Mouse (Mus musculus): ENCODE results near the gene Spcs2. TPM values are rescaled to one million over a fixed set of nuclear protein-coding genes. Genes with fewer than 3 reads are reported as not detected.

Gene Spcs2
- polyA plus RNA-seq (2012; rRNA removed): 57.3 and 70.9 TPM in 2 replicates

GRCm38 (mm10) chr7:99863362-99863761 lies at the start of gene Spcs2:
Gene Spcs2 (minus strand): TSS chr7:99863462.
- DNase-seq (ENCODE audit: low spot score): no peak

GRCm38 (mm10) chr7:99911038-99911437 lies 47.8 kb upstream of the Spcs2 start:
- DNase-seq (ENCODE audit: low spot score): no peak

GRCm38 (mm10) chr7:99907463-99907862 lies 44.2 kb upstream of the Spcs2 start:
- no peak for DNase-seq (ENCODE audit: low spot score)

GRCm38 (mm10) chr7:99906346-99906745 lies 43.1 kb upstream of the Spcs2 start:
- DNase-seq (ENCODE audit: low spot score): no peak

GRCm38 (mm10) chr7:99904421-99905005 lies 41.3 kb upstream of the Spcs2 start:
- DNase-seq (ENCODE audit: low spot score): no peak

GRCm38 (mm10) chr7:99902918-99903665 lies 39.8 kb upstream of the Spcs2 start:
- no peak for DNase-seq (ENCODE audit: low spot score)

- no peak for DNase-seq (ENCODE audit: low spot score)
These were observed 38.9 kb upstream of the Spcs2 start for GRCm38 (mm10) chr7:99902208-99902607.

- DNase-seq (ENCODE audit: low spot score): no peak
These were observed 33.6 kb upstream of the Spcs2 start for GRCm38 (mm10) chr7:99896905-99897304.

GRCm38 (mm10) chr7:99894478-99894877 lies 31.2 kb upstream of the Spcs2 start:
- DNase-seq (ENCODE audit: low spot score): no peak

- no peak for DNase-seq (ENCODE audit: low spot score)
These were observed 30.7 kb upstream of the Spcs2 start for GRCm38 (mm10) chr7:99893967-99894366.

- no peak for DNase-seq (ENCODE audit: low spot score)
These were observed 29.1 kb upstream of the Spcs2 start for GRCm38 (mm10) chr7:99892351-99892750.

- no peak for DNase-seq (ENCODE audit: low spot score)
These were observed 28.2 kb upstream of the Spcs2 start for GRCm38 (mm10) chr7:99891471-99891870.

- DNase-seq (ENCODE audit: low spot score): no peak
These were observed 27.0 kb upstream of the Spcs2 start for GRCm38 (mm10) chr7:99890168-99890755.

- DNase-seq (ENCODE audit: low spot score): no peak
These were observed 26.1 kb upstream of the Spcs2 start for GRCm38 (mm10) chr7:99889175-99889880.

- DNase-seq (ENCODE audit: low spot score): no peak
These were observed 24.5 kb upstream of the Spcs2 start for GRCm38 (mm10) chr7:99887743-99888142.

- DNase-seq (ENCODE audit: low spot score): no peak
These were observed 24.0 kb upstream of the Spcs2 start for GRCm38 (mm10) chr7:99887230-99887735.

- no peak for DNase-seq (ENCODE audit: low spot score)
These were observed 15.0 kb upstream of the Spcs2 start for GRCm38 (mm10) chr7:99878254-99878653.

GRCm38 (mm10) chr7:99876345-99876744 lies 13.1 kb upstream of the Spcs2 start:
- DNase-seq (ENCODE audit: low spot score): peak; percentile 58

GRCm38 (mm10) chr7:99875891-99876290 lies 12.6 kb upstream of the Spcs2 start:
- DNase-seq (ENCODE audit: low spot score): no peak

GRCm38 (mm10) chr7:99873965-99874364 lies 10.7 kb upstream of the Spcs2 start:
- no peak for DNase-seq (ENCODE audit: low spot score)

- DNase-seq (ENCODE audit: low spot score): no peak
These were observed 6.0 kb upstream of the Spcs2 start for GRCm38 (mm10) chr7:99869296-99869695.

GRCm38 (mm10) chr7:99865219-99865618 lies 2.0 kb upstream of the Spcs2 start:
- no peak for DNase-seq (ENCODE audit: low spot score)
